Mouse (Mus musculus): ENCODE results near the gene Ttpal.
"Not testable (repeated sequence)": the region's sequence is repeated elsewhere in the genome, so short reads cannot be mapped to it uniquely, and the experiment has no call there.

The Ttpal gene

DNA sequence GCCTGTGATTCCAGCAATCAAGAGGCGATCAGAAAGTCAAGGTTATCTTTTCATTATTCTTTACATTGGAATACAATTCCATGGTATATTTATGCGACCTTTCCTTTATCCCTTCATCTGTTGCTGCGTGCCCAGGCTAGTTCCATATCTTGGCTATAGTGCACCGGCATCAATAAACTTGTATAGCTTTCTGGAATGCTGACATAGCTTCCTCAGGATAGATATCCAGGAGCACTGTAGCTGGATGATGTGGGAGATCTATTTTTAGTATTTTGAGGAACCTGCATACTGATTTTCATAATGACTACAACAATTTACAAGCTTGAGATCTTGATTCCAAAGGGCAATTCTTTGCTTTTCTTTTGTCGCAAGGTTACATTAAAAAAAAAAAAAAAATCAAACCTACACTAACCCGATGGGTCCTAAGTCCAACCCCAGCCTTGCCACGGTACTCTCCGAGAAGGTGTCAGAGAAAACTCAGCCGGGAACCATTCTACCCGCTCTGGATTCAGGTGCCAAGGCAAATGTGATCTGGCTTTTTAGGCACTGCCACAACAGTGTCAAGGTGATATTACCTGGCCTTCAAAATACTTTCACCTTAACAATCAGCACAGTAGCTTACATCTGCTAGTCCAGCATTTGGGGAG is 8.4 kb upstream of the Ttpal start:
- DNase-seq = no peak

DNA sequence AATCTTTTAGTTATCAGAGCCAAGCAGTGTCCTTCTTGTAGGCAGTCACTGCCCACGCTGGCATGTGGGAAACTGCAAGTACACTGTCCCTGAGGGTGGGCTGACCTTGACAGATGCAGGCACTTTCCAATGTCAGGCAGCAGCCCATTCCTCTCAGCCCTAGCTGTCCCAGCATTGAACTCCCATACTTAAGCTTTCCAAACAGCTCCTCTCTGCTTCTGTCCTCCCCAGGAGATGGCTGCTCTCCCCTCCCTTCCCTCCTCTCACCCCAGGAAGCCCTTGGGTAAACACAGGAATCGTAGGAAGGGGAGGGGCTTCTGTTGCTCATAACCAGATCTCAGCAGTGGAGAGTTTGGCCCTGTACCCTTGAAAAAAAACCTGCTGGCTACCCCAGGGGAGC is 7.0 kb upstream of the Ttpal start:
- no peak for DNase-seq

DNA sequence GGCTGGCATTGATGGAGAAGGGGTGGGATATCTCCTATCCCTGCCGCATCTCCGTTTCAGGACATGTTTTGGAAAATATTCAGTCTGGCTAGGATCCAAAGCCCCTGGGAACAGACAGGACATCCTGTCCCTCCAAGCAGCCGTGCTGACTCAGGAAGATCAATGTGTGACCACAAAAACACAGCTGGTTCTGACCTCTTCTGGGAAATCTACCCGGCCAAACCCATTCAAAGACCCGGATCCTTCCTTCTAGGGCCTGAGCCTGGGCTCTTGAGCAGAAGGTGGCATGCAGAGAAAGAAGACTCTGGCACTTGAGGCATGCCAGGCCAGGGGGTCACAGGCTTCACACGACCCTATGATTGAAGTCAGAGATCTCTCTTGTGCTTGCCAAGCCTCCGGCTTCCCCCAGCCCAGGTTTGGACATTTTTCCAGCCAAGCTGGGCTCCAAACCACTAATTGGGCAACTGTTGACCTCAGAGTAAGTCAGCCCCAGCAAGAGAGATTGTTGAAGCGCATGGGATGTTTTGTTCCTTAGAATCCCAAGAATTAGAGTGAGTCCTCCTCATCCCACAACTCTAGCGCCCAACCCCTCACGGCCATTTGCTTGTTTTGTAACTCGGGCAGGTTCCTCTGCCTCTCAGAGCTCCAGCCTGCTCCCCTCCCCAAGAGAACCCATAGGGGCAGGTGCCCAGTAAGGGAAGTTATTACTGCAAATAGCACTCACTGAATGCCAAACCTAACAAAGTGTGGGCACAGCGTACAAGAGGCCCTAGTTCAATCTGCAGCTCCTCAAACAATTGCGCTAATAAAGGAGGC is 5.8 kb upstream of the Ttpal start:
- DNase-seq = no peak

DNA sequence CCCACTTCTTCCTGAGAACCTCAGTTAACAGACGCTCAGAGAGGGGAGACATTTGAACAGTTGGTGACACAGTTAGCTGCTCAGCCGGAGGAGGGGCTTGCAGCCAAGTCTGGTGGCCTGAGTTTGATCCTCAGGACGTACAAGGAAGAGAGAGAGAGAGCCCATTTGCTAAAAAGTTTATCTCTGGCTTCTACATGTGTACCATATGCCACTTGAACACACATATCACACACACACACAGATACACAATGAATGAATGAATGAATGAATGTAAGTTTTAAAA is 5.3 kb upstream of the Ttpal start:
- DNase-seq = no peak

DNA sequence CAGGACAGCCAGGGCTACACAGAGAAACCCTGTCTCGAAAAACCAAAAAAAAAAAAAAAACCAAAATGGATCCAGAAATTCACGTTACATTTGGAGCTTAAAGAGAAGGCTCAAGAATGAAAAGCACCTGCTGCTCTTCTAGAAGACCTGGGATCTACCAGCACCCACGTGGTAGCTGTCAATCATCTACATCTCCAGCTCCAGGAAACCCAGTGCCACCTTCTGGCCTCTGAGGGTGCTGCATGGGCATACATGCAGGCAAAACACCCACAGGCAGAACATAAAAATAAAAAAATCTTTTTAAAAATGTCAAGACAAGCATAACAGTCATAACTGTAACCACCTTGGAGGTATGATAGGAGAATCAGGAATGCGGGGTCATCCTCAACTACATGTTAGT is 4.5 kb upstream of the Ttpal start:
- peak; percentile 88 for DNase-seq

GRCm38 (mm10) chr2:163599226-163599625 is 2.9 kb upstream of the Ttpal start:
- peak; percentile 86 for DNase-seq

- no peak for DNase-seq
These were observed 1.0 kb upstream of the Ttpal start for GRCm38 (mm10) chr2:163601066-163601465.

DNA sequence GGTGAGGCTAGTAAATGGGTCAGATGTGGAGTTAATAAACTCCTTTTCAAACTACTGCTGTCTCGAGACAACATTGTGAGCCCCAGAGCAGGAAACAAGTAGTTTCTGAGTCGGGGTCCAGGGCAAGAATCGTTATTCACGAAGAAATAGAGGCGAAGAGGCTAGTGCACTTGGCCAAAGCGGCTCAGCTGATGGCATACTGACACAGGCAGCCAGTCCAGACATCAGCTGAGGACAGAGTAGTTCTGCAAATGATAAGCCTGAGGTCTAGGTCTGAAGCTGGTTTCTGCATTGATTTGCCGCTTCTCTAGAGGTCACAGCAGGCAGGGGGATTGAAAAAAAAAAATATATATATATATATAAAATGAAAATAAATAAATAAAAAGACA is 408 bp upstream of the Ttpal start:
- no peak for DNase-seq

DNA sequence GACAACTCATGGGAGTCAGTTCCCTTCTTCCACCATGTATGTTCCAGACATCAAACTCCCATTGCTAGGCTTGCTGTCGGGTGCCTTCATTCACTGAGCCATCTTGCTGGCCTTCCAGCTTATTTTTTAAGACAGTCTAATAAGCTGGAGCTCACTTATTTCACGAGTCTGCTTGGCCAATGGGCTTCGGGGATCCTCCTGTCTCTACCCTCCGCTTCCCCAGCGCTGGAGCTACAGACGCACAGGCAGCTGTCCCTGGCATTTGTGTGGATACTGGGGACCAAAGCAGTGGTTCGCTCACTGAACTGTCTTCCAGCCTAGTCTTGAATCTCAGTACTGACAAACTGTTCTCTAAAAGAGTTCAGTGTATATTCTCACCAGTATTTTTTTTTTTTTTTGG is 4.0 kb downstream of the Ttpal start:
- no peak for DNase-seq

DNA sequence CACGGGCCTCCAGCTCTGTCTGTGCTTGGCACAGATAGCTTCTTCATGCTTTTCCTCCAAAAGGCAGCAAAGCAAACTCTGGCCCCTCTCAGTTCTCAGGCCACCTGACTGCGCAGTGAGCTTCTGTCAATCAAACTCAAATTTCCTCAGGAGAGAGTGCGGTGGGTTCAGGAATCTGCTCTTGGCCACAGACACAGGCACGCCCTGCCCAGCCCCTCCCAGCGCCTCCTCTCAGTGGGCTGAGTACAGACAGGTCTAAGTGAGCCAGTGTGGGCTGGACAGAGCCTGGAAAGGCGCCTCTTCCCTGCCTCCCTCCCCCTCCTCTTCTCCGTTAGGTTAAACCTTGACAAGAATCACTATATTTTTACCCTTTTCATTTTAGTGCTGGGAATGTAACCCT is 5.9 kb downstream of the Ttpal start:
- no peak for DNase-seq

- DNase-seq = no peak
These were observed 7.3 kb downstream of the Ttpal start for GRCm38 (mm10) chr2:163609281-163609975.

- no peak for DNase-seq
These were observed 9.1 kb downstream of the Ttpal start for GRCm38 (mm10) chr2:163611176-163611575.

GRCm38 (mm10) chr2:163613206-163613605 is 11.1 kb downstream of the Ttpal start:
- no peak for DNase-seq

DNA sequence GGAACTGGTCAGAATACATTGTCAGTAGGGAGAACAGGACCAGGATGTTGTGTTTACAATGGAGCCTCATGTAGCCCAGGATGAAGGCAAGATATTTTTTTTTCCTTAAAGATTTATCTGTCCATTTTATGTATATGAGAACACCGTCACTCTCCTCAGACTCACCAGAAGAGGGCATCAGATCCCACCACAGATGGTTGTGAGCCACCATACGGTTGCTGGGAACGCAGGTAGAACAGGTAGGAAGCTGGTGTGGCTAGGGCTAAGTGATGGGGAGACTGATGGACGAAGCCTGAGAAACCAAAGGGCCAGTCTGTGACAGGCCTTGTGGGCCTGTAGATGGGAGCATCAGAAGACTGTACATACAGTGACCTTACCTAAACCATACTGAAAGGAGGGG is 11.9 kb downstream of the Ttpal start:
- DNase-seq = no peak

GRCm38 (mm10) chr2:163615401-163615800 is 13.3 kb downstream of the Ttpal start:
- no peak for DNase-seq

- DNase-seq = no peak
These were observed 14.0 kb downstream of the Ttpal start for GRCm38 (mm10) chr2:163615906-163616651.

DNA sequence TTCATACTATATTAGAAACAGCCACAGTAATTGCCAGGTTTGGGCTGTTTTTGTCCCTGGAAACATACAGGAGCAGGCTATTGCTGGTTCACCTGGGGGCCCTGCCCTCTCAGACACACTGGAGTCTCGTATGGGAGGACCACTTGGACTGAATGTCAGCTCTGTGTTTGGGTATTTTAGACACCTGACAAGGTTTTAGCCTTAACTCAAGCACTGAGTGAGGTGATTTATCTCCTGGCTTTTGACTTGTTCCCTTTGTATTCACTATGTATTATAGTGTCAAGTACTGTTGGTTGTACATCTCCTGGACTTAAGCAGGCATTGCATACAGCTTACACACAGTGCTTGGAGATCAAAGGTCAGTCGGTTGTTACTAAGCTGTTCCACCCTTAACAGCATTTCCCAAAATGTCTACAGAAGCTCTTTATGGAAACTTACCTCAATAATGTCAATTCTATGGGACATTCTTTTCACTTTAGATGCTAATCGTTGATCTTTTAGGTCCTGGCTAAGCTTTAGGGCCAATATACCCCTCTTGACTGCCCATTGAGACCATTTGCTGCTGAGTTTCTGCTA is 14.6 kb downstream of the Ttpal start:
- no peak for DNase-seq

DNA sequence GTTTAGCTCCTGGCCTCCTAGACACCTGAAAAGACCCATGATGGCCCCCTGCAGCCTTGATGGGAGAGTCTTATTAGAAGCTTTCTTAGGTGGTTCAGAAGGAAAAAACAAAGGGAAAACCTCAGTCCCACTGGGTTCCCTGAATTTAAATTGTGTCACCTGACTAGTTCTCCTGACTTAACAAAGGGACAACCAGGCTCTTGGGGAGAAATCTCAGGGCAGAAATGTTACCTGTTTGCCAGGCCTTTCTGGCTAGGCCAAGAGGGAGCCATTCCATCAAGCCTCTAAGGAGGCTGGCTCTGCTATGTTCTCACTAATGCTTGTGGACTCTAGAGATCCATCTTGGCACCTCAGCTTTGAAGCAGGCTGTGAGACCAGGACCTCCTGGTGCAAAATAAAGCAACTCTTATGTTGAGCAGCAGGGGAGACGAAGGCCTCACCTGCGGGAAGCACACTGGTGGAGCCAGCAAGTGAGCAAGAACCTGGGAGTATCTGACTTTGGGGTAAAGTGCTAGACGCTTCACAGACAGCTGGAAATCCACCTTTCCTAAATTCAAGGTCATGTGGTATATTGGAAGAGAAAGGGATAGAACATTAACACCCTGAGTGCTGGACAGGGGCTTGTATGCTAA is 15.2 kb downstream of the Ttpal start:
- DNase-seq = no peak

DNA sequence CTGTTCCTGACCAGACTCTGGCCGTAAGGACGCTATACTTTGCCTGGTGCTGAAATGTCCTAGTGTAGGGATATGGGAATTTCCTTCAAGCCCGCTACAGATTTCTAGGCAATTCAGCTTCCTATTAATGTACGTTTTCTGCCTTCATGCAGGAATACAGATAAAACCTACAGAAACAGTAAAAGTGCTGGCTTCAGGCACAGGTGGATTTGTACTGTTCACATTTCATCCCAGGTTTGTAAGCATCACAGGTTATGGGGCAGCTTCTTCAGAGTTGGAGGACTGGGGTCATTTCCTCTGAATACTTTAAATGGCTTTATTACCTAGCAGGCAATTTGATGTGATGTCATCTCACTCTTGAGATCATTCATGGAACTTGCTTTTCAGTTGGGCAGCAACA is 15.8 kb downstream of the Ttpal start:
- no peak for DNase-seq

GRCm38 (mm10) chr2:163620451-163620850 is 18.3 kb downstream of the Ttpal start:
- DNase-seq = no peak

DNA sequence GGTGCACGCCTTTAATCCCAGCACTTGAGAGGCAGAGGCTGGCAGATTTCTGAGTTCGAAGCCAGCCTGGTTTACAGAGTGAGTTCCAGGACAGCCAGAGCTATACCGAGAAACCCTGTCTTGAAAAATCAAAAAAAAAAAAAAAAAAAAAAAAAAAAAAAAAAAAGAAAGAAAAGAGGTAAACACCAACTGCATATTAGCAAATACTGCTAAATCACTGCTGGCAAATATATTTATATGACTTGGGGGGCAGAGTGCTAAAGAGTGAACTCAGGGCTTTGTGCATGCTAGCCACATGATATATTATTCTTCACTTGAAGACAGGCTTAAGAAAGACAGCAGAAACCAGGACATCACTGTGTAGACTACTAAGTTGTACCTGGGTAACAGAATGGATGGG is 19.3 kb downstream of the Ttpal start:
- DNase-seq = not testable (repeated sequence)

GRCm38 (mm10) chr2:163631223-163631622 is 29.1 kb downstream of the Ttpal start:
- no peak for DNase-seq

DNA sequence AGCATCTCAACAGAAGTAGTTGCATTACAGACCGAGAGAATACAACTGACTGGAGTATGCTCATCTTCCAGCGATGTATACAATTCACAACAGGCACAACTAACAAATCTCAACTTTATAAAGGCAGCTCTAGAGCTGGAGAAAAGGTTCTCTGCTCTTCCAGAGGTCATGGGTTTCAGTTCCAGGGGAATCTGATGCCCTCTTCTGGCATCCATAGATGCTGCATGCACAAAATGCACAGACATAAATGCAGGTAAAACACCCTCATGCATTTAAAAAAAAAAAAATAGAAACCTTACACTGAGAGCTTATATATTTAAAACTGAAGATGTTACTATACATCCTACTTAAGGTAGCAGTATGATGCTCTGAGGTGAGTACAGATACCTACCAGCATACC is 29.6 kb downstream of the Ttpal start:
- no peak for DNase-seq

Measured in thymus, postnatal 4 days (tissue).